Mouse (Mus musculus) adrenal gland, adult 18-20 months (tissue): Measurements from ENCODE around the gene Cdc6. TPM values are rescaled to one million over a fixed set of nuclear protein-coding genes. Genes with fewer than 3 reads are reported as not detected.
"Not testable (repeated sequence)": the region's sequence is repeated elsewhere in the genome, so short reads cannot be mapped to it uniquely, and the experiment has no call there.

Source experiments
- DNase-seq, 2 experiments: peaks; one replicate each; pipeline ENCODE4 v3.0.0; 2021 to 2022; ENCODE audit warnings: low spot score in 2 of 2
- total RNA-seq, 2 experiments: library from RNA; stranded (reverse); gene quantifications; 1 replicate in 1 of 2; 2 replicates in 1 of 2; pipeline ENCODE4 v1.2.3; 2021

Cdc6 gene
- total RNA-seq, 2 experiments from 2014 or later: 0.32 to 0.43 TPM

- DNase-seq: peak in 1 of 2 experiments; percentile 9
Measured at GRCm38 (mm10) chr11:98930773-98931512, 23.3 kb downstream of the Cdc6 start.

GRCm38 (mm10) chr11:98931513-98932292 lies 24.1 kb downstream of the Cdc6 start:
- no peak for DNase-seq

- DNase-seq: peak in 1 of 2 experiments; percentile 29
Measured at GRCm38 (mm10) chr11:98932293-98933091, 24.9 kb downstream of the Cdc6 start.

GRCm38 (mm10) chr11:98933151-98933550 lies 25.6 kb downstream of the Cdc6 start:
- DNase-seq: peak; percentile 80 to 91

- DNase-seq: not testable (repeated sequence)
Measured at GRCm38 (mm10) chr11:98933847-98934246, 26.2 kb downstream of the Cdc6 start.

- DNase-seq: peak; percentile 4 to 15
Measured at GRCm38 (mm10) chr11:98934367-98934766, 26.8 kb downstream of the Cdc6 start.

- DNase-seq: peak; percentile 4 to 26
Measured at GRCm38 (mm10) chr11:98935123-98935522, 27.5 kb downstream of the Cdc6 start.

GRCm38 (mm10) chr11:98936170-98936569 lies 28.6 kb downstream of the Cdc6 start:
- peak; percentile 70 to 71 for DNase-seq

GRCm38 (mm10) chr11:98936606-98937409 lies 29.2 kb downstream of the Cdc6 start:
- DNase-seq: peak in 1 of 2 experiments; percentile 21

- DNase-seq: peak; percentile 82 to 84
Measured at GRCm38 (mm10) chr11:98937410-98937913, 29.9 kb downstream of the Cdc6 start.

- peak; percentile 61 to 67 for DNase-seq
Measured at GRCm38 (mm10) chr11:98937914-98938694, 30.5 kb downstream of the Cdc6 start.

GRCm38 (mm10) chr11:98938701-98939083 lies 31.1 kb downstream of the Cdc6 start:
- DNase-seq: peak in 1 of 2 experiments; percentile 8

GRCm38 (mm10) chr11:98939084-98939952 lies 31.7 kb downstream of the Cdc6 start:
- peak in 1 of 2 experiments; percentile 6 for DNase-seq

- DNase-seq: peak in 1 of 2 experiments; percentile 6
Measured at GRCm38 (mm10) chr11:98939953-98940641, 32.5 kb downstream of the Cdc6 start.

GRCm38 (mm10) chr11:98940776-98941175 lies 33.2 kb downstream of the Cdc6 start:
- no peak for DNase-seq

GRCm38 (mm10) chr11:98941341-98941825 lies 33.8 kb downstream of the Cdc6 start:
- peak in 1 of 2 experiments; percentile 57 for DNase-seq

GRCm38 (mm10) chr11:98941826-98942550 lies 34.4 kb downstream of the Cdc6 start:
- DNase-seq: peak in 1 of 2 experiments; percentile 61
